Mouse (Mus musculus) lung, adult 2 months (tissue): ENCODE results near the gene Gm20388.

Source experiments
- CTCF ChIP-seq: fragments of 200-500 bp; IDR thresholded peaks from 2 replicates; pipeline ENCODE4 v1.5.1; 2011; ENCODE audit warnings: mild to moderate bottlenecking, low read length, control low read depth; ENCODE audit not compliant: insufficient read depth
- POLR2A ChIP-seq: fragments of 200-500 bp; IDR thresholded peaks from 2 replicates; pipeline ENCODE4 v1.6.1; 2011; ENCODE audit warnings: low read depth, mild to moderate bottlenecking, control low read depth, low read length, borderline replicate concordance; ENCODE audit errors: extremely low read depth

DNA sequence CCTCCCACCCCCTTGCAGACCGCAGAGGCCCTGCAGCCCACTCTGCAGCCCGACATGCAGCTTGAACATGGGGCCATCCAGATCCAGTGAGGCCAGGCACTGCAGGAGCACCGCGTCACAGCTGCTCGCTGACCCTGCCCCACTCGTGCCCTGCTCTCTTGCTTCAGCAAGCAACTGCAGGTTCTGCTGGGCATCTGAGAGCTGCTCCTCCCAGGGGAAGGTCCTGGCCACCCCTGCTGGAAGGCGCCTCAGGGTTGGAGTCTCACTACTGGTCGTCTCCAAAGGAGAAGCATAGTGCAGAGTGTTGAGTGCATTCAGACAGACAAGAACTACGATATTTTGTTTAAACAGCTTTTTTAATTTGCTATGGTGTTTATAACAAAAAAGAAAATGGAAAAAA lies 2114.9 kb downstream of the Gm20388 start:
- TF ChIP-seq CTCF (no peak), POLR2A (no peak)
